Mouse (Mus musculus) neutrophil, adult 5-6 weeks (primary cell): Measurements from ENCODE around the gene Mrgprx2. TPM values are rescaled to one million over a fixed set of nuclear protein-coding genes. Genes with fewer than 3 reads are reported as not detected.
"Not testable (repeated sequence)": the region's sequence is repeated elsewhere in the genome, so short reads cannot be mapped to it uniquely, and the experiment has no call there.

Source experiments
- ATAC-seq: fragments of 151-379, 151-347 bp; 2 replicates; pipeline ENCODE4 v1.8.0; 2017; ENCODE audit warnings: mild to moderate bottlenecking, moderate TSS enrichment; ENCODE audit not compliant: insufficient number of reproducible peaks, poor library complexity, low FRiP score, severe bottlenecking; ENCODE audit errors: extremely low read depth
- total RNA-seq: library from RNA; stranded (forward); fragments of 200-1000 nt; gene quantifications from 2 replicates; pipeline ENCODE4 v1.2.3, GENCODE M21; 2017

Mrgprx2 gene
- 0.12 TPM in 1 of 2 replicates, not detected in the other for total RNA-seq

- ATAC-seq, result no peak
Observed at GRCm38 (mm10) chr7:48499221-48499620, at the start of gene Mrgprx2. Gene Mrgprx2 (minus strand): TSS chr7:48499321.

GRCm38 (mm10) chr7:48456242-48456641 is 42.9 kb downstream of the Mrgprx2 start, which contains the start of gene Mrgprb1:
Gene Mrgprb1 (minus strand): TSS chr7:48456342.
- ATAC-seq, result no peak

- ATAC-seq, result no peak
Observed at GRCm38 (mm10) chr7:48436581-48436980, 62.5 kb downstream of the Mrgprx2 start.

- not testable (repeated sequence) for ATAC-seq
Observed at GRCm38 (mm10) chr7:48435936-48436335, 63.2 kb downstream of the Mrgprx2 start.

Other genes starting within 250 kb of the Mrgprx2 start
- not detected in 2 replicates for gene Mrgprb8, start 110.8 kb downstream of the Mrgprx2 start, total RNA-seq
- not detected in 2 replicates for gene Mrgprb1, start 43.0 kb downstream of the Mrgprx2 start, total RNA-seq
- gene Mrgprb2, start 58.8 kb upstream of the Mrgprx2 start, total RNA-seq, result not detected in 2 replicates
- gene Mrgprb3, start 144.5 kb upstream of the Mrgprx2 start, total RNA-seq, result not detected in 2 replicates